Mouse (Mus musculus) spleen, adult 2 months (tissue): Measurements from ENCODE around the gene Terb1. TPM values are rescaled to one million over a fixed set of nuclear protein-coding genes. Genes with fewer than 3 reads are reported as not detected.

Source experiments
- DNase-seq, 2 experiments: peaks; one replicate each; pipeline versions ENCODE4 v3.0.0 to v3.0.0-alpha.2; 2012 to 2021; ENCODE audit warnings: low spot score in 2 of 2, low read depth in 1 of 2
- H3K27ac ChIP-seq: fragments of 200-500 bp; 2 replicates; pipeline ENCODE4 v1.5.1; 2012; ENCODE audit warnings: low read length, inconsistent platforms; ENCODE audit not compliant: insufficient read depth
- H3K27me3 ChIP-seq: fragments of 200-500 bp; 2 replicates; pipeline ENCODE4 v1.6.1; 2012; ENCODE audit warnings: mild to moderate bottlenecking, moderate library complexity, low read length, inconsistent platforms; ENCODE audit not compliant: control insufficient read depth, insufficient read depth
- H3K36me3 ChIP-seq: fragments of 200-500 bp; 2 replicates; pipeline ENCODE4 v1.6.1; 2012; ENCODE audit warnings: mild to moderate bottlenecking, low read length, inconsistent platforms; ENCODE audit not compliant: control insufficient read depth, insufficient read depth
- H3K4me1 ChIP-seq: fragments of 200-500 bp; 2 replicates; pipeline ENCODE4 v1.6.1; 2011; ENCODE audit warnings: inconsistent platforms; ENCODE audit not compliant: control insufficient read depth, insufficient read depth, insufficient read length
- H3K4me3 ChIP-seq: fragments of 200-500 bp; 2 replicates; pipeline ENCODE4 v1.5.1; 2011; ENCODE audit warnings: mild to moderate bottlenecking, inconsistent platforms; ENCODE audit not compliant: insufficient read depth, insufficient read length; ENCODE audit errors: extremely low read depth
- CTCF ChIP-seq: fragments of 200-500 bp; IDR thresholded peaks from 2 replicates; pipeline ENCODE4 v1.5.1; 2011; ENCODE audit warnings: mild to moderate bottlenecking, inconsistent platforms; ENCODE audit not compliant: insufficient read depth, insufficient read length, insufficient replicate concordance; ENCODE audit errors: extremely low read depth
- POLR2A ChIP-seq: fragments of 200-500 bp; IDR thresholded peaks from 2 replicates; pipeline ENCODE4 v1.6.1; 2011; ENCODE audit warnings: low read depth, low read length, inconsistent platforms
- WGBS: fragments of 180-500 bp; shearing (Covaris S2); methylation state at CpG from one replicate; pipeline ENCODE4 v1.1.7; 2018; 5-methylcytosine and 5-hydroxymethylcytosine counted together
- polyA plus RNA-seq: library from polyadenylated mRNA; depleted of rRNA; stranded (reverse); fragments of >200 nt; gene quantifications from 2 replicates; pipeline ENCODE4 v1.2.3, GENCODE M21; 2012

The Terb1 gene
- polyA plus RNA-seq, 1 experiment: 0.23 TPM

DNA sequence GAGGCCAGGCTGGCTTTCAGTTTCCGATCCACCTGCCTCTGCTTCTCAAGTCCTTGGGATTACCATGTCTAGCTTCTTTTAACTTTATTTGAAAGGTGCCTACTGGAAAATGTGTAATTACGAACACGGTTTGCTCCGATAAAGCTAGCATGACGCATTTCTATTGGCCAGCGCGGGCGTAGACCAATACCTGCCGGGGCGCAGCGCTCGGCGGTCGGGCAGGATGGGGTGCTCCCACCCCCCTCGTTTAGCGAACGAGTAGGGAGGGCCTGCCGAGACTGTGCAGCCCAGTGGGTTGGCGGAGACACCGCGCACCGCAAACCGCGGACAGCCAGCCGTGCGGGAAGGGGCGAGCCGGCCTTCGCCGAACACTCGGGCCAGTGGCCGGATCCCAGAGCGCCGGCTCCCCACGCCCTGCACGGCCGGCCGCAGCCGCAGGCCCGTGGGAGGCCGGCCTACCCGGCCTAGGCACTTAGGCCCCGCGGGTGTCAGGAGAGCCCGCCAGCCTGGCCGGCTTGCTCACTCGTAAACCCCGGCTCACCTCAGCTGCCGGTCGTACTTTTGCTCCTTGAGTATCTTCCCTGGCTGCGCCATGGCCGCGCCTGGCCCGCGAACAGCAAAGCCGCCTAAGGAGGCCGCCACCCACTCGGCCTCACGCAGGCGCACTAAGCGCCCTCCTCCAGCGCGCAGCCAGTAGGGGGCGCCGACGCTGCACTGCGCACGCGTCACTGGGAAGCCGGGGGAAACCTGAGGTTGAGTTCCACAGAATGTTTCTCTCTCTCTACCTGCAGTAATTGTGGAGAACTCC is 24.5 kb upstream of the Terb1 start, which contains the start of the genes Nae1 and Car7:
Gene Nae1, minus strand, starts transcription at position 667 of the 808 bp plus-strand sequence.
Gene Car7, plus strand, starts transcription at position 719 of the 808 bp plus-strand sequence.
- no peaks in the 10 kb centered on the region for H3K27me3 ChIP-seq
- H3K4me3 ChIP-seq: peak within 1 kb of the TSS; percentile 97
- peak within 1 kb of the TSS; percentile 92 for H3K27ac ChIP-seq
- H3K4me1 ChIP-seq: peaks cover 8% of the 10 kb centered on the region
- under 1% methylated on average over 70 of the region's 70 CpGs for whole genome bisulfite sequencing
- DNase-seq: peak; percentile 84 to 92
- TF ChIP-seq POLR2A: peak; percentile 82
- peak; percentile 99 for TF ChIP-seq CTCF
- H3K36me3 ChIP-seq: peaks cover 4% of the 10 kb centered on the region

DNA sequence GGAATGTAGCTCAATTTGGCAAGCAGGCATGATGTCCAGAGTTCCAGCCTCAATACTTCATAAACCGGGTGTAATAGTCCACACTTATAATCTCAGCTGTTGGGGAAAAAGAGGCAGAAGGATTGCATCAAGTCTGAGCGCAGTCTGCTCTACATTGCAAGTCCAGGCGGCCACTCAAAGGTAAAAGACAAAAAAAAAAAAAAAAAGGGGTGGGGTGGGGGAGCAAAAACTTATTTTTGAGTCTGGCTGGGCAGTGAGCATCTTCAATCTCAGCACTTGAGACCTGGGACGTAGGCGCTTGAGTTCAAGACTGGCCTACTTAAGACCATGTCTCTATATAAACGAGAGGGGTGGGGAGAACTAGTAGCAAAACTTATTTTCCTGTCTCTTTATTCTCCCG is 23.8 kb upstream of the Terb1 start:
- TF ChIP-seq POLR2A: no peak
- no peak for TF ChIP-seq CTCF
- peaks cover 8% of the 10 kb centered on the region for H3K4me1 ChIP-seq
- H3K4me3 ChIP-seq: peak overlapping the region; percentile 97; the same call in 1 of the 2 replicates
- 40% methylated on average over 7 of the region's 7 CpGs for whole genome bisulfite sequencing
- peaks cover 5% of the 10 kb centered on the region for H3K36me3 ChIP-seq
- no peaks in the 10 kb centered on the region for H3K27me3 ChIP-seq
- no peak overlapping the region for H3K27ac ChIP-seq
- DNase-seq: no peak

DNA sequence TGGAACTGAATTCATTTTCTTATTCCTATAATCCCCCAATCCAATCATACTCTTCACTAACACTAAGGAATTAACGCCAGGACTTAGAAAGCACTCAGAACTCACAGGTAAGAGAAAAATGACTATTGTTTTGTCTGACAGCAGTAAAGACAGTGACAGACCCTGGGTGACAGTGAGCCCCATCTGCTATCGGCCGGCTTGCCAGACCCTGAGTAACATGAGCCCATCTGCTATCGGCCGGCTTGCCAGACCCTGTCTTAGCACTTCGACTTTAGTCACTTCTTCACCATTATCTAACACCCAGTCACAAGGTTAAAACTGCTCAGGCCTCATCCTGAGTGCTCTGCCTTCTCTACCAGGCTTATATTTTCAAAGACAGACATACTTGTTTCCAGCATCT is 20.0 kb upstream of the Terb1 start:
- H3K36me3 ChIP-seq: peaks cover 19% of the 10 kb centered on the region
- H3K4me1 ChIP-seq: peaks cover 5% of the 10 kb centered on the region
- H3K27ac ChIP-seq: no peak overlapping the region
- no peak for TF ChIP-seq CTCF
- no peak for TF ChIP-seq POLR2A
- no peaks in the 10 kb centered on the region for H3K27me3 ChIP-seq
- DNase-seq: no peak
- no peak overlapping the region for H3K4me3 ChIP-seq
- 98% methylated on average over 6 of the region's 6 CpGs for WGBS

DNA sequence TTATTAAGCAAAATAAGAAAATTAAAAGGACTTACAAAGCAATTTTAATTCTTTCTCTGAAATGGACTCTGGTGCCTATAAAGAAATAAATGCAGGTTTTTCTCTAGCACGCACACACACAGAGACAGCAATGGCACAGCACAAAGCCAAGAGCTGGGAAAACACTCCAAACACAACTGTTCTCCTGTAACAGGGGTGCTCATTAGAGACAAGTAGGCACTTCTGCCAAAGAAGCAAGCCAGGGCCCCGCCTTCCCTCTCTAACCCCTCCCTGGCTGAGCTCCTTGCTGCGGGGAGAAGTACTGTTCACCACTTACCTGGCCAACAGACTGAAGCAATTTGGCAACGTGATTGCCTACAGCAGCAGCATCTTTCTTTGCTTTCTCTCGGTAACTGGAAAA is 8.2 kb upstream of the Terb1 start:
- DNase-seq: no peak
- WGBS: 90% methylated on average over 5 of the region's 5 CpGs
- no peaks in the 10 kb centered on the region for H3K27me3 ChIP-seq
- TF ChIP-seq CTCF (no peak), POLR2A (no peak)
- H3K4me1 ChIP-seq: no peaks in the 10 kb centered on the region
- H3K27ac ChIP-seq: no peak overlapping the region
- peaks cover 35% of the 10 kb centered on the region for H3K36me3 ChIP-seq
- no peak overlapping the region for H3K4me3 ChIP-seq

DNA sequence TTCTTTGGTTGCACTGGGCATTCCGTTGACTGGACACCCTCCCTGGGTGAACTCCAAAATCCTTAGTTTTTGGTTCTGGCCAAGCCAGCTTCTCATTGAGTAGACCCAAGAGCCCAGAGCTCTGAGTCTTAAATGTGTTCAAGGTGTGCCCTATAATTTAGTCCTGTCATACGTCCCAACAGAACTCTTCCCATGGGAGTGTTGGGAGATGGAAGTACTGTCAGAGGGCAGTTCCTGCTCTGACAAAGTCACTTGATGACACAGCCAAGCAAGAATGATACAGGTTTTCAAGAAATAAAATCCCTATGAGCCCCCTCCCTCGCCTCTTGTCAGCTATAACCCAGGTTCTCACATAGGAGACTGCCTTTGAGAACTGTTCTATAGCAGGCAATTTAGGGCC is 424 bp upstream of the Terb1 start:
- no peak for DNase-seq
- TF ChIP-seq POLR2A (no peak), CTCF (no peak)

DNA sequence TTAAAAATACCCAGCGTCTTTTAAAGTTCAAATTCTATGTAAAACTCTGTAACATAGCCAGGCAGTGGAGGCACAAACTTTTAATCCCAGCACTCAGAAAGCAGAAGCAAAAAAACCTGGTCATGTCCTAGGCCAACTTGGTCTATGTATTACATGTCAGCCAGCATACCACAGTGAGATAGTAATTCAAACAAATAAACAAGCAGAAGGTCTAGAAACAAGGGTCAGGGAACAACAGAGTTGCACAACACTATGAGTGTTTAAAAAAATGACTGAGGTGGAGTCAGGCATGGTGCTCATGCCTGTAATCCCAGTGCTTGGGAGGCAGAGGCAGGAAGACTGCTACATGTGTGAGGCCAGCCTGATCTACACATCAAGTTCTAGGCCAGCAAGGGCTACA is 30.6 kb downstream of the Terb1 start:
- Histone ChIP-seq H3K27ac (no peak overlapping the region), H3K4me1 (no peaks in the 10 kb centered on the region), H3K27me3 (0 out of 2 replicates have a peak, but pooled peaks cover 1% of the 10 kb centered on the region), H3K4me3 (no peak overlapping the region), H3K36me3 (no peaks in the 10 kb centered on the region)
- DNase-seq: no peak
- no peak for TF ChIP-seq POLR2A
- WGBS: 72% methylated on average over 1 of the region's 1 CpGs

More for the DNA sequence above, 424 bp upstream of the Terb1 start:
- WGBS: 88% methylated on average over 3 of the region's 3 CpGs
- no peaks in the 10 kb centered on the region for H3K27me3 ChIP-seq
- no peak overlapping the region for H3K4me3 ChIP-seq
- H3K4me1 ChIP-seq: peaks cover 3% of the 10 kb centered on the region; the same call in 1 of the 2 replicates
- H3K36me3 ChIP-seq: peaks cover 12% of the 10 kb centered on the region; the same call in 1 of the 2 replicates
- no peak overlapping the region for H3K27ac ChIP-seq

DNA sequence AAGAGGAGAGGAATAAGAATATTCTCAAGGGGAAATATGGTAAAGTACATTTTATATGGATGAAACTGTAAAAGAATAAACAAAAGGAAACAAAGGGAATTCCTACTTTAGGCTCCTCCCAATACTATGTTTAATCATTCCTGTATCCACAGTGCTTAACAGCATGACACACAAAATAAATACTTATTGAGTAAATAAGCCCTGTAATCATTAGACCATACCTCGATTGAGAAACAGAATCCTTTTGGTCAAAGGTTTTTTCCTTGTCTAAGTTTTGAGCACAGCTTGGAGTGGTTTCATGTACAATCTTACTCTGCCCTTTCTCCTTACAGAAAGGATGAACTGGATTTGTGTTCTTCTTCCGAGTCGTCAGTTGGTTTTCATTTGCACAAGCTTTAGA is 37.2 kb downstream of the Terb1 start:
- no peak for DNase-seq
- H3K4me3 ChIP-seq: no peak overlapping the region
- WGBS: 87% methylated on average over 3 of the region's 3 CpGs
- H3K4me1 ChIP-seq: no peaks in the 10 kb centered on the region
- no peaks in the 10 kb centered on the region for H3K36me3 ChIP-seq
- H3K27ac ChIP-seq: no peak overlapping the region
- 0 out of 2 replicates have a peak, but pooled peaks cover 1% of the 10 kb centered on the region for H3K27me3 ChIP-seq
- TF ChIP-seq CTCF (no peak), POLR2A (no peak)
